ENCODE assay signal across 8 mouse cellular contexts in the genomic region with DNA sequence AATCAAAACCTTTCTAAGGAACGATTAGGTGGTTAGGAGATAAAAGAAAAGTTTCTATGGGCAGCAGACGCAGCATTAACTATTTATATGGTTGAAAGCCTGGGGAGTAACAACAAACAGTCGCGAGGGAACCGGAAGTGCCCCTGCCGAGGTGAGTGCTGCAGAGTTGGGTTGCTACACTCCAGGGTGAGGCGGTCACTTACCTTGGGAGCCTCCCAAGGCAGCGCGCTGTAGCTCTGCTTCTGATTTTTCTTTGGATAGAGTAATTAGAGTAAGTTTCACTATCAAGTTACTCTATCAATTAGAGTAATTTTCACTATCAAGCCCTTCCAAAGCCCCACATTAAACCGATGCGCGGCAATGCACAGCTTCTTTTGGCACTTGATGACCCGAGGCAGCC. TPM values are rescaled to one million over a fixed set of nuclear protein-coding genes. Genes with fewer than 3 reads are reported as not detected.
DNase-seq lines count a peak whose midpoint lies in the region; ATAC-seq lines count a peak whose summit lies in the region.

No protein-coding gene starts in this region.

- no peak for ATAC-seq in kidney, embryonic 16.5 days (ENCODE audit: low FRiP score, low TSS enrichment)
- ATAC-seq in embryonic facial prominence, embryonic 13.5 days (ENCODE audit: insufficient number of reproducible peaks, insufficient read depth, low FRiP score, low TSS enrichment, low read depth): no peak
- no peak for ATAC-seq in hindbrain, embryonic 16.5 days
- no peak for ATAC-seq in liver, embryonic 16.5 days (ENCODE audit: low read depth)

- H3K4me3 ChIP-seq in kidney, embryonic 16.5 days (ENCODE audit: low read length): peak overlapping the region; percentile 36
- peak overlapping the region; percentile 12 for H3K4me3 ChIP-seq in embryonic facial prominence, embryonic 13.5 days
- H3K4me3 ChIP-seq in hindbrain, embryonic 16.5 days (ENCODE audit: low read length): no peak overlapping the region
- peak overlapping the region; percentile 37 for H3K4me3 ChIP-seq in liver, embryonic 16.5 days (ENCODE audit: low read depth, low read length)

- WGBS in kidney, embryonic 16.5 days: 42% methylated on average over 13 of the region's 13 CpGs
- WGBS in embryonic facial prominence, embryonic 13.5 days: 38% methylated on average over 13 of the region's 13 CpGs
- WGBS in hindbrain, embryonic 16.5 days: 45% methylated on average over 13 of the region's 13 CpGs
- 36% methylated on average over 13 of the region's 13 CpGs for WGBS in liver, embryonic 16.5 days (ENCODE audit: insufficient replicate concordance)

- peak overlapping the region; percentile 39; the same call in 1 of the 2 replicates for H3K9ac ChIP-seq in kidney, embryonic 16.5 days (replicated peaks; ENCODE audit: low read length)
- H3K9ac ChIP-seq in embryonic facial prominence, embryonic 13.5 days: 0 out of 2 replicates have a peak overlapping the region, but pooled peaks have one; percentile 36
- no peak overlapping the region for H3K9ac ChIP-seq in hindbrain, embryonic 16.5 days (ENCODE audit: low read depth, low read length)
- H3K9ac ChIP-seq in liver, embryonic 16.5 days (ENCODE audit: low read depth, low read length): no peak overlapping the region

- no peak overlapping the region for H3K27ac ChIP-seq in kidney, embryonic 16.5 days (ENCODE audit: low read length)
- no peak overlapping the region for H3K27ac ChIP-seq in embryonic facial prominence, embryonic 13.5 days
- no peak overlapping the region for H3K27ac ChIP-seq in hindbrain, embryonic 16.5 days (ENCODE audit: low read depth, low read length)
- no peak overlapping the region for H3K27ac ChIP-seq in liver, embryonic 16.5 days (ENCODE audit: low read length)

- no peak for DNase-seq in kidney, adult 18-20 months
- no peak for DNase-seq in urinary bladder, postnatal 14 days (ENCODE audit: low spot score)
- no peak for DNase-seq in testis, postnatal 10 days (ENCODE audit: low spot score)
- no peak for DNase-seq in adrenal gland, adult (ENCODE audit: inconsistent age in 2 of 2, low spot score in 1 of 2)

- H3K4me2 ChIP-seq in kidney, embryonic 16.5 days (replicated peaks; ENCODE audit: low read depth, low read length): peak overlapping the region; percentile 52
- peak overlapping the region; percentile 46 for H3K4me2 ChIP-seq in embryonic facial prominence, embryonic 13.5 days
- peak overlapping the region; percentile 16 for H3K4me2 ChIP-seq in hindbrain, embryonic 16.5 days (ENCODE audit: low read length)
- peak overlapping the region; percentile 44 for H3K4me2 ChIP-seq in liver, embryonic 16.5 days (ENCODE audit: low read depth, low read length)

- H3K27me3 ChIP-seq in kidney, embryonic 16.5 days (ENCODE audit: insufficient read depth, low read length): no peaks in the 10 kb centered on the region
- H3K27me3 ChIP-seq in embryonic facial prominence, embryonic 13.5 days: no peaks in the 10 kb centered on the region
- H3K27me3 ChIP-seq in hindbrain, embryonic 16.5 days (replicated peaks; ENCODE audit: control insufficient read depth, insufficient read depth, low read length): no peaks in the 10 kb centered on the region
- H3K27me3 ChIP-seq in liver, embryonic 16.5 days (ENCODE audit: control insufficient read depth, insufficient read depth, low read depth, low read length): no peaks in the 10 kb centered on the region

- no peaks in the 10 kb centered on the region for H3K36me3 ChIP-seq in kidney, embryonic 16.5 days (ENCODE audit: insufficient read depth, low read length)
- H3K36me3 ChIP-seq in embryonic facial prominence, embryonic 13.5 days: no peaks in the 10 kb centered on the region
- H3K36me3 ChIP-seq in hindbrain, embryonic 16.5 days (ENCODE audit: control insufficient read depth, insufficient read depth, low read length): no peaks in the 10 kb centered on the region
- H3K36me3 ChIP-seq in liver, embryonic 16.5 days (ENCODE audit: control insufficient read depth, insufficient read depth): no peaks in the 10 kb centered on the region

- peaks cover 7% of the 10 kb centered on the region; the same call in 1 of the 2 replicates for H3K9me3 ChIP-seq in kidney, embryonic 16.5 days (ENCODE audit: low read length)
- H3K9me3 ChIP-seq in embryonic facial prominence, embryonic 13.5 days: no peaks in the 10 kb centered on the region; the same call in 1 of the 2 replicates
- peaks cover 3% of the 10 kb centered on the region; the same call in 1 of the 2 replicates for H3K9me3 ChIP-seq in hindbrain, embryonic 16.5 days (ENCODE audit: control insufficient read depth, low read length)
- H3K9me3 ChIP-seq in liver, embryonic 16.5 days (replicated peaks; ENCODE audit: control insufficient read depth, low read length): no peaks in the 10 kb centered on the region

- no peaks in the 10 kb centered on the region for H3K4me1 ChIP-seq in kidney, embryonic 16.5 days (ENCODE audit: insufficient read depth, low read length)
- peaks cover 10% of the 10 kb centered on the region; the same call in 1 of the 2 replicates for H3K4me1 ChIP-seq in embryonic facial prominence, embryonic 13.5 days
- H3K4me1 ChIP-seq in hindbrain, embryonic 16.5 days (ENCODE audit: control insufficient read depth, insufficient read depth, low read depth, low read length): no peaks in the 10 kb centered on the region
- H3K4me1 ChIP-seq in liver, embryonic 16.5 days (ENCODE audit: control insufficient read depth, low read depth, low read length): no peaks in the 10 kb centered on the region

RNA-seq across cellular contexts. Expression of a gene that starts 25.7 kb away (rescaled TPM):
- not detected in 2 replicates for polyA plus RNA-seq in kidney, embryonic 16.5 days (2015; fragmentation: Nextera tagmentation; extraction: Ambion mirVana)
- polyA plus RNA-seq in embryonic facial prominence, embryonic 13.5 days (2015; fragmentation: Nextera tagmentation; extraction: Ambion mirVana): not detected in 2 replicates
- polyA plus RNA-seq in hindbrain, embryonic 16.5 days (2015; fragmentation: Nextera tagmentation; extraction: Ambion mirVana): not detected in 2 replicates
- polyA plus RNA-seq in liver, embryonic 16.5 days (2015; fragmentation: Nextera tagmentation; extraction: Ambion mirVana): not detected in 2 replicates

Comparison
In these comparisons a context has a peak if more than half of its experiments do, and no peak if none do; other contexts are left out.
1. H3K9ac ChIP-seq: peak in kidney, embryonic 16.5 days (single experiment) and embryonic facial prominence, embryonic 13.5 days (single experiment); none in hindbrain, embryonic 16.5 days (single experiment) and liver, embryonic 16.5 days (single experiment).
2. Peak in every context shown above with its lines, with median percentiles within 50 percentile points of each other: H3K4me2 ChIP-seq.